Mouse (Mus musculus): ENCODE results near the gene Gm20518.

GRCm38 (mm10) chr16:17891567-17891959 lies at the start of gene Gm20518:
- peak; percentile 29; the same call in 1 of the 2 replicates for TF ChIP-seq CTCF (IDR thresholded peaks at IDR 0.05)
- TF ChIP-seq EP300 (IDR thresholded peaks at IDR 0.05), result no peak
